Mouse (Mus musculus) liver, embryonic 14.5 days (tissue): ENCODE measurements around the gene Rhebl1. TPM values are rescaled to one million over a fixed set of nuclear protein-coding genes. Genes with fewer than 3 reads are reported as not detected.
A peak's percentile ranks its signal among the peaks of the same experiment; 100 is the strongest.

Experiments
- ATAC-seq: fragments of 200-750 bp; cut with Nextera tagmentation; 2 replicates; pipeline ENCODE4 v1.8.0; 2017; ENCODE audit warnings: moderate number of reproducible peaks, mild to moderate bottlenecking, moderate library complexity; ENCODE audit not compliant: insufficient read depth
- DNase-seq, 3 experiments: peaks; one replicate each; pipeline ENCODE4 v3.0.0-alpha.2; 2012 to 2013; ENCODE audit warnings: low read depth in 3 of 3, low spot score in 3 of 3
- H3K27ac ChIP-seq: fragments of 300-500 bp; sonication (generic); 2 replicates; pipeline ENCODE4 v1.5.1; 2014; ENCODE audit warnings: moderate library complexity, mild to moderate bottlenecking, control low read depth, inconsistent platforms
- H3K27me3 ChIP-seq: fragments of 300-500 bp; sonication (generic); 2 replicates; pipeline ENCODE4 v1.6.1; 2014; ENCODE audit warnings: mild to moderate bottlenecking, low read length, moderate library complexity; ENCODE audit not compliant: control insufficient read depth, insufficient read depth
- H3K36me3 ChIP-seq: fragments of 300-500 bp; sonication (generic); replicated peaks from 2 replicates; pipeline ENCODE4 v1.6.1; 2014; ENCODE audit warnings: low read depth; ENCODE audit not compliant: control insufficient read depth, insufficient read depth
- H3K4me1 ChIP-seq, 2 experiments: fragments of 200-500 bp in 1 of 2; fragments of 300-500 bp in 1 of 2; sonication (generic) in 1 of 2; replicated peaks; 2 replicates each; pipeline ENCODE4 v1.6.1; 2012 to 2014; ENCODE audit warnings: antibody characterized with exemption in 1 of 2, inconsistent platforms in 1 of 2, low read length in 1 of 2; ENCODE audit not compliant: control insufficient read depth in 2 of 2, insufficient read depth in 2 of 2
- H3K4me2 ChIP-seq: fragments of 300-500 bp; sonication (generic); 2 replicates; pipeline ENCODE4 v1.6.1; 2014; ENCODE audit warnings: low read depth, mild to moderate bottlenecking, control low read depth, moderate library complexity
- H3K4me3 ChIP-seq, 2 experiments: fragments of 200-500 bp in 1 of 2; fragments of 300-500 bp in 1 of 2; sonication (generic) in 1 of 2; 2 replicates each; pipeline ENCODE4 v1.5.1; 2012 to 2014; ENCODE audit warnings: low read depth in 2 of 2, low read length in 2 of 2, mild to moderate bottlenecking in 2 of 2, control low read depth in 1 of 2, inconsistent platforms in 1 of 2, moderate library complexity in 1 of 2; ENCODE audit not compliant: insufficient read depth in 1 of 2
- H3K9ac ChIP-seq: fragments of 300-500 bp; sonication (generic); replicated peaks from 2 replicates; pipeline ENCODE4 v1.6.1; 2014; ENCODE audit warnings: mild to moderate bottlenecking, control low read depth, moderate library complexity
- H3K9me3 ChIP-seq: fragments of 300-500 bp; sonication (generic); 2 replicates; pipeline ENCODE4 v1.6.1; 2016; ENCODE audit warnings: low read length, mixed read lengths; ENCODE audit not compliant: control insufficient read depth
- CTCF ChIP-seq: IDR thresholded peaks from 2 replicates; pipeline ENCODE4 v1.5.1; 2016; ENCODE audit warnings: antibody characterized with exemption, low read depth, control low read depth
- EP300 ChIP-seq: IDR thresholded peaks from 2 replicates; pipeline ENCODE4 v1.6.1; 2016; ENCODE audit warnings: antibody characterized with exemption, low read depth
- WGBS: fragments of 180-500 bp; shearing (Covaris S2); extraction: QIAGEN DNeasy Blood & Tissue Kit; methylation state at CpG from one replicate; pipeline ENCODE4 v1.1.7; 2014; ENCODE audit not compliant: insufficient replicate concordance; 5-methylcytosine and 5-hydroxymethylcytosine counted together
- polyA plus RNA-seq, 2 experiments: library from polyadenylated mRNA; depleted of rRNA in 1 of 2; stranded (reverse) in 1 of 2; unstranded in 1 of 2; fragments of >200 nt; fragmentation: Nextera tagmentation in 1 of 2; extraction: Ambion mirVana in 1 of 2; gene quantifications; 2 replicates each; pipeline versions ENCODE4 v1.2.1 to v1.2.3; 2012 to 2014

The Rhebl1 gene
- polyA plus RNA-seq (2012; rRNA removed) (2.3 and 2.5 TPM in 2 replicates), polyA plus RNA-seq (2014; fragmentation: Nextera tagmentation; extraction: Ambion mirVana) (2.9 and 3.2 TPM in 2 replicates)

- H3K4me3 ChIP-seq = peak within 1 kb of the TSS; percentile 16 to 53
- peak within 1 kb of the TSS; percentile 65 for H3K4me2 ChIP-seq
- H3K27me3 ChIP-seq = peaks cover 64% of the 10 kb centered on the region
- no peak within 1 kb of the TSS for H3K9ac ChIP-seq
- under 1% methylated on average over 77 of the region's 77 CpGs for WGBS
- DNase-seq (no peak), ATAC-seq (no peak)
- H3K4me1 ChIP-seq = peaks cover 7 to 21% of the 10 kb centered on the region in 2 experiments; a peak in 3 of 4 replicates
- TF ChIP-seq EP300 (no peak), CTCF (no peak)
- H3K36me3 ChIP-seq = no peaks in the 10 kb centered on the region
- no peaks in the 10 kb centered on the region for H3K9me3 ChIP-seq
- H3K27ac ChIP-seq = no peak within 1 kb of the TSS
Measured at GRCm38 (mm10) chr15:98893940-98894745, at the start of gene Rhebl1. Rhebl1 (minus strand) TSS chr15:98894540.

GRCm38 (mm10) chr15:98943133-98943532 lies 48.8 kb upstream of the Rhebl1 start:
- H3K4me2 ChIP-seq = no peak overlapping the region
- H3K27me3 ChIP-seq = no peaks in the 10 kb centered on the region
- ATAC-seq (no peak), DNase-seq (no peak)
- no peaks in the 10 kb centered on the region for H3K36me3 ChIP-seq
- no peak for TF ChIP-seq CTCF
- no peak for TF ChIP-seq EP300
- H3K27ac ChIP-seq = no peak overlapping the region
- no peaks in the 10 kb centered on the region for H3K9me3 ChIP-seq
- no peak overlapping the region for H3K4me3 ChIP-seq
- no peak overlapping the region for H3K9ac ChIP-seq
- H3K4me1 ChIP-seq = no peaks in the 10 kb centered on the region
- WGBS = 72% methylated on average over 4 of the region's 4 CpGs

- Histone ChIP-seq H3K27ac (no peak overlapping the region), H3K4me3 (no peak overlapping the region), H3K4me1 (no peaks in the 10 kb centered on the region), H3K27me3 (no peaks in the 10 kb centered on the region), H3K9me3 (no peaks in the 10 kb centered on the region), H3K36me3 (no peaks in the 10 kb centered on the region), H3K4me2 (no peak overlapping the region), H3K9ac (no peak overlapping the region)
- DNase-seq (no peak), ATAC-seq (no peak)
- WGBS = 72% methylated on average over 4 of the region's 4 CpGs
- TF ChIP-seq EP300 (no peak), CTCF (no peak)
Measured at GRCm38 (mm10) chr15:98942081-98942480, 47.7 kb upstream of the Rhebl1 start.

- Histone ChIP-seq H3K9ac (no peak overlapping the region), H3K27me3 (no peaks in the 10 kb centered on the region), H3K27ac (no peak overlapping the region), H3K4me1 (no peaks in the 10 kb centered on the region), H3K36me3 (no peaks in the 10 kb centered on the region), H3K4me3 (no peak overlapping the region), H3K4me2 (no peak overlapping the region), H3K9me3 (no peaks in the 10 kb centered on the region)
- TF ChIP-seq EP300 (no peak), CTCF (no peak)
- no peak for ATAC-seq
- DNase-seq = no peak
- WGBS = 56% methylated on average over 2 of the region's 2 CpGs
Measured at GRCm38 (mm10) chr15:98941539-98941938, 47.2 kb upstream of the Rhebl1 start.

GRCm38 (mm10) chr15:98940816-98941215 lies 46.5 kb upstream of the Rhebl1 start:
- Histone ChIP-seq H3K27me3 (no peaks in the 10 kb centered on the region), H3K4me3 (no peak overlapping the region), H3K36me3 (no peaks in the 10 kb centered on the region), H3K9ac (no peak overlapping the region), H3K4me2 (no peak overlapping the region), H3K27ac (no peak overlapping the region), H3K9me3 (no peaks in the 10 kb centered on the region), H3K4me1 (peaks cover 2% of the 10 kb centered on the region in 2 experiments; a peak in 3 of 4 replicates)
- no peak for ATAC-seq
- DNase-seq = no peak
- 73% methylated on average over 10 of the region's 10 CpGs for WGBS
- no peak for TF ChIP-seq CTCF
- TF ChIP-seq EP300 = no peak
